Mouse (Mus musculus): ENCODE measurements at regions not wholly inside any gene's neighbourhood (a gene's known extent, or its start where the extent isn't known, plus 50 kb on each side); places are given as distances from the start of the nearest gene placed in this dataset.

DNA sequence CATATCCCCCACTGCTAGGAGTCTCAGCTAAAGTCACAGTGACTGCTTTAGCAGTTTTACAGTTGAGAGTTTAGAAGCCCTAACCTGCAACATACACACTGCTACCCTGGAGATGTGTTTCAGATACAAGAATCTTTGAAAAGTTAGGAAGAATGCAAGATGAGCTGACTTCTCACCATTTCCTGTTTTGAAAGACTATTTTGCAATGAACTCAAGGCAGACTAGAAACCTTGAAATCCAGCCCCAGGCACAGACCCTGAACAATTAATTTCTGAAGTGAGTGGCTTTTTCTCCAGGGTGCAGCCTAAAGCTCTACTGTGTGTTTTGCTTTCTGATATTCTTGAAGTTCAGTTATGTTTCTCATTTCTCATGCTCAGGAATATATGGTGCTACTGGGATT, 440.6 kb downstream of the Nebl start:
- Histone ChIP-seq H3K4me1 (ENCODE audit: control insufficient read depth, insufficient read depth, low read length) (no peaks in the 10 kb centered on the region), H3K27ac (ENCODE audit: insufficient read depth, low read depth, low read length) (no peak overlapping the region), H3K4me3 (ENCODE audit: insufficient read depth, low read depth, low read length) (no peak overlapping the region)
- TF ChIP-seq POLR2A (IDR thresholded peaks at IDR 0.05; ENCODE audit: insufficient read depth, low read depth, low read length) (no peak), CTCF (IDR thresholded peaks at IDR 0.05; ENCODE audit: insufficient read depth, low read depth, low read length) (no peak)

DNA sequence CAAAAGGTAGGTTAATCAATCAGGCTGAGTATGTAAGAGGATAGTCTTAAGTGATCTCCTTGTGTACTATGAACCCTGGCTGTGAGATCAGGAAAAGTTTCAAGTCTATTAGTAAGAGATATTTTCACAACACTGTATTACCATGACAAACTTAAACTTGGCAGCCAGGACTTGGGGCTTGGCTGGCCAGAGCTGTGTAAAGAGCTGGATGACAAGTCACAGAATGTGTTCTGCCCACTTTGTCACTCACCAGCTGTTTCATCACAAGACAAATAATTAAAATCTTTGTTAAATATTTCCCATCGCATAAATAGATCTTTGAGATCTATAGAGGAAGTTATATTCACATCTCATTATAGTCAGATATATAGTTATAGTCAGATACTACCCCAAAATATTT, 443.7 kb downstream of the Nebl start:
- WGBS: 72% methylated on average over 1 of the region's 1 CpGs
- Histone ChIP-seq H3K27ac (ENCODE audit: insufficient read depth, low read depth, low read length) (no peak overlapping the region), H3K4me3 (ENCODE audit: insufficient read depth, low read depth, low read length) (no peak overlapping the region), H3K4me1 (ENCODE audit: control insufficient read depth, insufficient read depth, low read length) (no peaks in the 10 kb centered on the region)
- TF ChIP-seq CTCF (IDR thresholded peaks at IDR 0.05; ENCODE audit: insufficient read depth, low read depth, low read length) (no peak), POLR2A (IDR thresholded peaks at IDR 0.05; ENCODE audit: insufficient read depth, low read depth, low read length) (no peak)

DNA sequence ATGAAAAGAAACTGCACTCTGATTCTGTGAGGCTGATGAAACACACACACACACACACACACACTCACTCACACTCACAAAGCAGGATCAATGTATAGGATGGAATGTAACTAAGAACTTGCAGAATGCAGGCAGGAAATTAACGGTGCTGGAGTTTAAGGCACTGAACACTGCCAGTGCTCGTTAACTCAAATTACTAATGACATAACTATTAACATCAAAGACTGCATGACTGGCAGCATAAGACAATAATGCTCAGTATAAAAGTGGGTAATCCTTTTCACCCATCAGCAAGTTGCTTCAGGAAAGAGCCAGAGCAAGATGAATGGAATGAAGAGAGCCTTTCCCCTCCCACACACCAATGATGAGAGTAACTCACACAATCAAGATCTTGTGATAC, 481.3 kb downstream of the Nebl start:
- Histone ChIP-seq H3K4me3 (ENCODE audit: insufficient read depth, low read depth, low read length) (no peak overlapping the region), H3K27ac (ENCODE audit: insufficient read depth, low read depth, low read length) (no peak overlapping the region), H3K4me1 (ENCODE audit: control insufficient read depth, insufficient read depth, low read length) (no peaks in the 10 kb centered on the region)
- TF ChIP-seq CTCF (IDR thresholded peaks at IDR 0.05; ENCODE audit: insufficient read depth, low read depth, low read length) (no peak), POLR2A (IDR thresholded peaks at IDR 0.05; ENCODE audit: insufficient read depth, low read depth, low read length) (no peak)
- WGBS: 46% methylated on average over 2 of the region's 2 CpGs

DNA sequence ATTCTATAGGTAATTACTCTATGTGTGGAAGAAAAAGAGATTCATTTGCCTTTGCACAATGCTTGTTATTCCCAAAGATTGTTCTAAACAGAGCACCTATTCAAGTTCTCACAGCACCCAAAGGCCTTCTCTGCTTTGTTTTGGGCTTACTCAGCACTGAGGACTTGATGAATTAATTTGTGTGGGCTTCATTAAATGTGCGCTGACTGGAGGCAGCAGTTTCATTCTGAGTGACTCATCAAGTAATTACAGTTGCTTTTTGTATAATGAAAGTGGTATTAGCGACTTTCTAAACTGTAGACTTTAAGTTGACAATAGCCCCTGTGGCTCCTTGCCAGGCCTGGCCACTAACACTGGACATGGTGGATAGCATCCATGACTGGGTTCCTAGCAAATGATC, 485.4 kb downstream of the Nebl start:
- Histone ChIP-seq H3K27ac (ENCODE audit: insufficient read depth, low read depth, low read length) (0 out of 2 replicates have a peak overlapping the region, but pooled peaks have one; percentile 4), H3K4me3 (ENCODE audit: insufficient read depth, low read depth, low read length) (no peak overlapping the region), H3K4me1 (ENCODE audit: control insufficient read depth, insufficient read depth, low read length) (no peaks in the 10 kb centered on the region)
- TF ChIP-seq CTCF (IDR thresholded peaks at IDR 0.05; ENCODE audit: insufficient read depth, low read depth, low read length): no peak
- TF ChIP-seq POLR2A (IDR thresholded peaks at IDR 0.05; ENCODE audit: insufficient read depth, low read depth, low read length): no peak
- WGBS: 15% methylated on average over 2 of the region's 2 CpGs

DNA sequence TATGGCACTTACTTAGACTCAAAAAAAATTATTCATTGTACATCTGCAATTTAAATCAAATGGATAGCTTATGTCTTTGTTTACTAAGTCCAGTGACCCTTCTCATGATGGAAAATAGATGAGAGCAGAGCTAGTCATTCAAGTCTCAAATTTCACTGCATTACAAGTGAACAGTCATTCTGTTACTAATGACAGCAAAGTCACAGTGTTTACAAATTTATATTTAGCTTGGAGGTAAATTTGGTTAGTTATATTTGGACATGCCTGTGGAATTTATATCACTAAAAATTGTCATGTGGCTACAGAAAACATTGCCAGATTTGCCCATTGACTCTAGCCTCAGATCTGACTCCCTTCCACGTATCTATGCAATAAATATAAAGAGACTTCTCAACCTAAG, 515.7 kb downstream of the Nebl start:
- WGBS: 89% methylated on average over 1 of the region's 1 CpGs
- TF ChIP-seq POLR2A (IDR thresholded peaks at IDR 0.05; ENCODE audit: insufficient read depth, low read depth, low read length) (no peak), CTCF (IDR thresholded peaks at IDR 0.05; ENCODE audit: insufficient read depth, low read depth, low read length) (no peak)
- no peak overlapping the region for H3K27ac ChIP-seq (ENCODE audit: insufficient read depth, low read depth, low read length)
- no peak overlapping the region for H3K4me3 ChIP-seq (ENCODE audit: insufficient read depth, low read depth, low read length)
- no peaks in the 10 kb centered on the region for H3K4me1 ChIP-seq (ENCODE audit: control insufficient read depth, insufficient read depth, low read length)

DNA sequence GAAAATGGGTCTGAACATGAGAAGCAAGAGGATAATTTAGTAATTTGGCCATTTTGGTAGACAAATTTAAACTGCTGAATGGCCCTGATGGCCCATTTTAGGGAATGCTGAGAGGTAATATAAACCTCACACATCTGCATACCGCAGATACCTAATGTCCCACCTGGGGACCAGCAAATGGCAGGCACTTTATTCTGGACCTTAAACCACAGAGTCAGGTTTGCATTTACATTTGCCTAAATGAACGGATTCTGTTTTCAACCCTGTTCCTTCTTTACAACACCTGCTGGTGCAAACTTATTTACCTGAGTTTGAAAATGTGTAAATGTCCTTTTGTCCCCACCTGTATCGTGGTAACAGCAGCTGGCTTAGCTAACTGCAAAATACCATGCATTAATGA, 516.4 kb downstream of the Nebl start:
- TF ChIP-seq POLR2A (IDR thresholded peaks at IDR 0.05; ENCODE audit: insufficient read depth, low read depth, low read length): no peak
- TF ChIP-seq CTCF (IDR thresholded peaks at IDR 0.05; ENCODE audit: insufficient read depth, low read depth, low read length): no peak
- Histone ChIP-seq H3K27ac (ENCODE audit: insufficient read depth, low read depth, low read length) (no peak overlapping the region), H3K4me3 (ENCODE audit: insufficient read depth, low read depth, low read length) (no peak overlapping the region), H3K4me1 (ENCODE audit: control insufficient read depth, insufficient read depth, low read length) (no peaks in the 10 kb centered on the region)
- WGBS: 79% methylated on average over 3 of the region's 3 CpGs

DNA sequence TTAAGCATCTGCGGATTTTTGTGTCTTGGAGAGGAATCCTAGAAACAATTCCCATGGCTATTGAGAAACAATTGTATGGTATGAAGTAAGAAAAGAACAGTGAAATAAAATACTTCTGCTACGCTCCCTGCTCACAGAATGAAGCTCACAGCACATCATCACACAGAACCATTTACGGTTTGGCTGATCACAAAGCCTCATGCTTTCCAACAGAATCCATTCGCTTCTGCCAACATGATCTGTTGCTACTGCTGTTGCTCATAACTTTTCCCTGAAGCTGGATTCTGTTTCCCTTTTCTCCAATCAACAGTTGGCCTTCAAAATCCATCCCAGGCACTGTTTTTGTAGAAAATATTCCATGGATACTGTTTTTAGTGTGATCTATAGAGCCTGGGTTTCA, 518.7 kb downstream of the Nebl start:
- Histone ChIP-seq H3K4me3 (ENCODE audit: insufficient read depth, low read depth, low read length) (no peak overlapping the region), H3K27ac (ENCODE audit: insufficient read depth, low read depth, low read length) (no peak overlapping the region), H3K4me1 (ENCODE audit: control insufficient read depth, insufficient read depth, low read length) (no peaks in the 10 kb centered on the region)
- no peak for TF ChIP-seq CTCF (IDR thresholded peaks at IDR 0.05; ENCODE audit: insufficient read depth, low read depth, low read length)
- no peak for TF ChIP-seq POLR2A (IDR thresholded peaks at IDR 0.05; ENCODE audit: insufficient read depth, low read depth, low read length)
- 91% methylated on average over 4 of the region's 4 CpGs for WGBS

DNA sequence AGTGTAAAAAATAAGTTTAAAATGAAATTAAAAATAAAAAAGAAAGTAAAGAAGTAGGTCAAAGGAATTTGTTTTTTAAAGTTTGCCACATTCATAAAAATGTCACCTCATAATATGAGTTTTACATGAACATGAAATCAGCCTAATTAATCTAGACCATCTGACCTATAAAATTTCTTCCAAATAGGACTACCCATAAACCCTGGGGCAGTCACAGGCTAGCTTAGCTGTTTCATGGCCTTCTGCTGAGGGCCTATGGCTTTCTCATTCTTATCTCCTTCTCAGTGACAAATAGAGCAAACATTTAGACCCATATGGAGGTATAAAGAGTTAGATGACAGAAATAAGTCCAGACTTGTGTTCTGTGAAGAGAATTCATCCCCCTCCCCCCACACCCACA, 520.2 kb downstream of the Nebl start:
- Histone ChIP-seq H3K4me1 (ENCODE audit: control insufficient read depth, insufficient read depth, low read length) (no peaks in the 10 kb centered on the region), H3K4me3 (ENCODE audit: insufficient read depth, low read depth, low read length) (no peak overlapping the region), H3K27ac (ENCODE audit: insufficient read depth, low read depth, low read length) (no peak overlapping the region)
- TF ChIP-seq CTCF (IDR thresholded peaks at IDR 0.05; ENCODE audit: insufficient read depth, low read depth, low read length) (no peak), POLR2A (IDR thresholded peaks at IDR 0.05; ENCODE audit: insufficient read depth, low read depth, low read length) (no peak)

DNA sequence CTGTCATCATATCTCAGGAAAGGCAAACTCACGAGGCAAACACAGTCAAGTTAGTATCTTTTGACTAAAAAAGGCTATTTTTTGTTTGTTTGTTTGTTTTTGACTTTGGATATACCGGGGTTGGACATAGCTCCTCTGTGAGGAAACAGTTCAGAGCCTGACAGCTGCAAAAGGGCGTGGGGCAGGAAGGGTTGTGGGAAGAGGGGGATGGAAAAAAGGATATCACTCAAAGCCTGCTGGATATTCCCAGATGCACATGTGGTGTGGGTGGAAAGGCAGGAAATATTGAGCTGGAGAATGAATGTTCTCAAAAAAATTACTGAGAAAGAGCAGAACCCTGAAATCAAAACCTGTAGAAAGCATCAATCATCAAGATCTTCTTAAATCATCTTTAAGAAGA, 537.7 kb downstream of the Nebl start:
- no peaks in the 10 kb centered on the region for H3K4me1 ChIP-seq (ENCODE audit: control insufficient read depth, insufficient read depth, low read length)
- 68% methylated on average over 3 of the region's 3 CpGs for WGBS
- no peak overlapping the region for H3K4me3 ChIP-seq (ENCODE audit: insufficient read depth, low read depth, low read length)
- H3K27ac ChIP-seq (ENCODE audit: insufficient read depth, low read depth, low read length): no peak overlapping the region
- no peak for TF ChIP-seq POLR2A (IDR thresholded peaks at IDR 0.05; ENCODE audit: insufficient read depth, low read depth, low read length)
- no peak for TF ChIP-seq CTCF (IDR thresholded peaks at IDR 0.05; ENCODE audit: insufficient read depth, low read depth, low read length)

DNA sequence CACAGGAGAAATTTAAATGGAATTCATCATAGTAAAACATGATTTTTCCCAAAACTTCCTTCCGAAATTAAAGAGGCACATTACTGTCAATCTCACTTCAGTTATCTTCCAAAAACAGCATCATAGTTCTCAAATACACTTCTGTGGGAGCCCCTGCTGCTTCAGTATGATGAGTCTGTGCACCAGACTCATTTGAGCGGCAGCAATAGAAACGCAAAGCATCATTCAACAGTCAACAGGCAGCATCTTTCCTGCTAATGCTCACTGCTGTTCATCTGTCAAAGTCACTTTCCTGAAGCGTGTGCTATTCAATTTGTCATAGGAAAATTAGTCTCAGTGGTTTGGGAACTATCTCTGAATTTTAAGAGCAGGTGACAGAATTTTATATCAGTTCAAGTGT, 542.1 kb downstream of the Nebl start:
- no peak overlapping the region for H3K27ac ChIP-seq (ENCODE audit: insufficient read depth, low read depth, low read length)
- no peaks in the 10 kb centered on the region for H3K4me1 ChIP-seq (ENCODE audit: control insufficient read depth, insufficient read depth, low read length)
- TF ChIP-seq POLR2A (IDR thresholded peaks at IDR 0.05; ENCODE audit: insufficient read depth, low read depth, low read length): no peak
- TF ChIP-seq CTCF (IDR thresholded peaks at IDR 0.05; ENCODE audit: insufficient read depth, low read depth, low read length): no peak
- 87% methylated on average over 4 of the region's 4 CpGs for WGBS
- no peak overlapping the region for H3K4me3 ChIP-seq (ENCODE audit: insufficient read depth, low read depth, low read length)
